Mouse (Mus musculus): ENCODE measurements at regions not wholly inside any gene's neighbourhood (a gene's known extent, or its start where the extent isn't known, plus 50 kb on each side); places are given as distances from the start of the nearest gene placed in this dataset.
"Not testable (repeated sequence)": the region's sequence is repeated elsewhere in the genome, so short reads cannot be mapped to it uniquely, and the experiment has no call there.

DNA sequence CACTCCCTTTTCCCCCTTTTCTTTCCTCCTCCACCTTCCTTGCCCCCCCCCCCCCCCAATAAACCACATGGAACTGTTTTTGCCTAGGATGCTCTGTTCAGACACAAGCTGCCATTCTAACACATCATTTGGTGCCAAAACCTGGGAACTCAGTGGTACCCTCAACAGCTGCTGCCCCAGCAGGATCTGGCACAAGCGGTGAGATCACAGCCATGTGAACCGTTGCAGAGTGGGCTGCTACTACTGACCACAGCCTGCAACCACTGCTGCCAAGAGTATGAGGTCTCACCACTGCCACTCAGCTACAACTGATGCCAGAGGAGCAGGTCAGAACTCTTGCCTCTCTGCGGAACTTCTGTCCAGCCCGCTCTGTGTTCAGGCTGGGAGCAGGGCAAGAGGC, 206.2 kb downstream of the Pcsk1 start:
- H3K36me3 ChIP-seq (ENCODE audit: control insufficient read depth, insufficient read depth, low read length) = no peaks in the 10 kb centered on the region
- no peaks in the 10 kb centered on the region for H3K4me1 ChIP-seq (ENCODE audit: control insufficient read depth, insufficient read depth, low read length)
- no peak overlapping the region for H3K9ac ChIP-seq (ENCODE audit: low read length)
- no peak for DNase-seq (ENCODE audit: low spot score)
- H3K27ac ChIP-seq (ENCODE audit: low read depth, low read length) = no peak overlapping the region
- no peaks in the 10 kb centered on the region for H3K9me3 ChIP-seq (replicated peaks; ENCODE audit: control insufficient read depth, low read length)
- no peaks in the 10 kb centered on the region for H3K27me3 ChIP-seq (replicated peaks; ENCODE audit: control insufficient read depth, insufficient read depth, low read length)
- WGBS = 88% methylated on average over 4 of the region's 4 CpGs
- H3K4me3 ChIP-seq (ENCODE audit: low read depth, low read length) = no peak overlapping the region
- ATAC-seq = no peak
- no peak overlapping the region for H3K4me2 ChIP-seq (ENCODE audit: low read length)

DNA sequence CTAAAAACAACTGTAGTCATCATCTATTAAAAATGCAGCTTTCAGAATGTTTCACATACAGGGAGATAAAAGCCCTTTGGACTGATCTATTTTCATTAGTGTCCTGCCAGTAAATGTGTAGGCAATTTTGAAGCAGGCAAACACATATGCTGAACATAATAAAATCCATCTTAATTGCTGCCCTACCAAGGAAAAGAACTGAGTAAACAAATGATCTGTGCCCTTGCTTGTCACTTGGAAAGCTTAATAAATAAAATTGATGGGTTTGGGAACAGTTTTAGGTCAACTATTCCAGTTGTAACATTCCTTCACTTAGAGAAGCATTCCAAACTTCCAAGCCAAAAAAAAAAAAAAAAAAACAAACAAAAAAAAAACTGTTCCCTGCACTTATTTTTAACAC, 230.2 kb downstream of the Pcsk1 start:
- Histone ChIP-seq H3K36me3 (ENCODE audit: control insufficient read depth, insufficient read depth, low read length) (no peaks in the 10 kb centered on the region), H3K27me3 (replicated peaks; ENCODE audit: control insufficient read depth, insufficient read depth, low read length) (no peaks in the 10 kb centered on the region), H3K4me1 (ENCODE audit: control insufficient read depth, insufficient read depth, low read length) (no peaks in the 10 kb centered on the region), H3K9me3 (replicated peaks; ENCODE audit: control insufficient read depth, low read length) (no peaks in the 10 kb centered on the region), H3K4me2 (ENCODE audit: low read length) (no peak overlapping the region), H3K4me3 (ENCODE audit: low read depth, low read length) (no peak overlapping the region), H3K9ac (ENCODE audit: low read length) (no peak overlapping the region), H3K27ac (ENCODE audit: low read depth, low read length) (no peak overlapping the region)
- ATAC-seq (no peak), DNase-seq (ENCODE audit: low spot score) (no peak)

DNA sequence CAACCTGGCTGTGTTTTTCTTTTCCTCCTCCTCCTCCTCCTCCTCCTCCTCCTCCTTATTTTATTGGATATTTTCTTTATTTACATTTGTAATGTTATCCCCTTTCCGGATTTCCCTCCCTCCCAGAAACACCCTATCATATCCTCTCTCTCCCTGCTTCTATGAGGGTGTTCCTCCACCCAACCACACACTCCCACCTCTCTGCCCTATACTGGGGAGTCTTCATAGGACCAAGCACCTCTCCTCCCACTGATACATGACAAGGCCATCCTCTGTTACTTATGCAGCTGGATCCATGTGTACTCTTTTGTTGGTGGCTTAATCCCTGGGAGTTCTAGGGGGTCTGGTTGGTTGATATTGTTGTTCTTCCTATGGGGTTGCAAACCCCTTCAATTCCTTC, 230.6 kb downstream of the Pcsk1 start:
- DNase-seq (ENCODE audit: low spot score) (no peak), ATAC-seq (no peak)
- Histone ChIP-seq H3K36me3 (ENCODE audit: control insufficient read depth, insufficient read depth, low read length) (no peaks in the 10 kb centered on the region), H3K27me3 (replicated peaks; ENCODE audit: control insufficient read depth, insufficient read depth, low read length) (no peaks in the 10 kb centered on the region), H3K27ac (ENCODE audit: low read depth, low read length) (no peak overlapping the region), H3K4me3 (ENCODE audit: low read depth, low read length) (no peak overlapping the region), H3K4me1 (ENCODE audit: control insufficient read depth, insufficient read depth, low read length) (no peaks in the 10 kb centered on the region), H3K9me3 (replicated peaks; ENCODE audit: control insufficient read depth, low read length) (no peaks in the 10 kb centered on the region), H3K4me2 (ENCODE audit: low read length) (no peak overlapping the region), H3K9ac (ENCODE audit: low read length) (no peak overlapping the region)
- WGBS = 76% methylated on average over 1 of the region's 1 CpGs

- no peak overlapping the region for H3K27ac ChIP-seq (ENCODE audit: low read depth, low read length)
- DNase-seq (ENCODE audit: low spot score) (no peak), ATAC-seq (no peak)
- H3K27me3 ChIP-seq (replicated peaks; ENCODE audit: control insufficient read depth, insufficient read depth, low read length) = no peaks in the 10 kb centered on the region
- no peaks in the 10 kb centered on the region for H3K36me3 ChIP-seq (ENCODE audit: control insufficient read depth, insufficient read depth, low read length)
- no peaks in the 10 kb centered on the region for H3K9me3 ChIP-seq (replicated peaks; ENCODE audit: control insufficient read depth, low read length)
- H3K4me2 ChIP-seq (ENCODE audit: low read length) = no peak overlapping the region
- no peak overlapping the region for H3K9ac ChIP-seq (ENCODE audit: low read length)
- WGBS = 90% methylated on average over 5 of the region's 5 CpGs
- H3K4me1 ChIP-seq (ENCODE audit: control insufficient read depth, insufficient read depth, low read length) = no peaks in the 10 kb centered on the region
- H3K4me3 ChIP-seq (ENCODE audit: low read depth, low read length) = no peak overlapping the region
Measured at GRCm38 (mm10) chr13:75337054-75337453, 247.4 kb downstream of the Pcsk1 start.

DNA sequence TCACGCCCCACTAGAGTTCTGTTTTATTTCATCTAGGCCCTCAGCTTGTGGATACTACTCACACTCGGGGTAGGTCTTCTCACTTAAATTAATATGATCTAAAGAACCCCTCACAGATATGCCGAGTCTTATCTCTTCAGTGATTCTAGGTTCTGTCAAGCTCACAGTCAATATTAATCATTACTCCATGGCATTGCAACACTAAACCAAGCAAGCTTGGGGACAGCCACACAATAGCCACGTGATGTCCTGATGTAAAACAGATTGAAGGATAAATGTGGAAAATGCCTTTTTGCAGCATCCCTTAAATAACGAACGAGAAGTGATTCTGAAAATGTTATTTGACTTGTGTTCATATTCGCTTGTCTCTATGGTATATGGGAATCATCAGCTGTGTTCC, 253.8 kb downstream of the Pcsk1 start:
- no peaks in the 10 kb centered on the region for H3K36me3 ChIP-seq (ENCODE audit: control insufficient read depth, insufficient read depth, low read length)
- no peak overlapping the region for H3K4me2 ChIP-seq (ENCODE audit: low read length)
- H3K27me3 ChIP-seq (replicated peaks; ENCODE audit: control insufficient read depth, insufficient read depth, low read length) = no peaks in the 10 kb centered on the region
- ATAC-seq (no peak), DNase-seq (ENCODE audit: low spot score) (no peak)
- no peaks in the 10 kb centered on the region for H3K9me3 ChIP-seq (replicated peaks; ENCODE audit: control insufficient read depth, low read length)
- H3K27ac ChIP-seq (ENCODE audit: low read depth, low read length) = no peak overlapping the region
- WGBS = 90% methylated on average over 7 of the region's 7 CpGs
- H3K4me1 ChIP-seq (ENCODE audit: control insufficient read depth, insufficient read depth, low read length) = no peaks in the 10 kb centered on the region
- H3K9ac ChIP-seq (ENCODE audit: low read length) = no peak overlapping the region
- H3K4me3 ChIP-seq (ENCODE audit: low read depth, low read length) = no peak overlapping the region

DNA sequence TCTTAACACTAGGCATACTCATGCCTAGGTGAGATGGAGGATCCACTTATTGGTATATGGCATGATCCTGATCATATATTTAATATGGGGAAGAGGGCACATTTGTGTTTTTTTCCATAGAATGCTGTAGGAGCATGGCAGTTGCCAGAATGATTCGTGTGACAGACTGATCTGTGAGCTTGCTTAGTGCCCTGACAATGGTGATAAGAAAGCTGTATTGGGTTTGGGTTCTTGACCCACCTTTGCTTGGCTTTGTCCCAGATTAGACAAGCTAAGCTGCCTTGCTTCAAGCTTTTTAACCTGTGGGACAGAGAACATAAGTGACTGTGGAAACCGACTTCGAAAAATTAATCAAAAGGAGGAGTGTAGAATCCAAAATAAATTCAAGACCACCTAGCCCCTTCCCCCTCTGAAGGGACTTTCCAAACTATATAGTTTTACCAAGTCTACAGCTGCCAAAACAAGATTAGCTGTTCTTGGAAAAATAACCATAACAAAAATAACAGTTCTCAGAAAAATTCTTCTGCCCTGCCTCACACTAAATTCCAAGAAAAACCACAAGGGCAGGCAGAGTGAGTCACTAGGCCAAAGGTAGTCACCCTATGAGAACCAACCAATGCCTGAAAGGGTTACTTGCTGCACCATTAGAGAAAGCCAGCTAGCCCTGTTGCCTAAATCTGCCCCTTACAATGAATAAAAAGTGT, 277.2 kb downstream of the Pcsk1 start:
- Histone ChIP-seq H3K4me2 (ENCODE audit: low read length) (no peak overlapping the region), H3K27ac (ENCODE audit: low read depth, low read length) (no peak overlapping the region), H3K9ac (ENCODE audit: low read length) (no peak overlapping the region), H3K4me1 (ENCODE audit: control insufficient read depth, insufficient read depth, low read length) (no peaks in the 10 kb centered on the region), H3K27me3 (replicated peaks; ENCODE audit: control insufficient read depth, insufficient read depth, low read length) (no peaks in the 10 kb centered on the region), H3K9me3 (replicated peaks; ENCODE audit: control insufficient read depth, low read length) (no peaks in the 10 kb centered on the region), H3K36me3 (ENCODE audit: control insufficient read depth, insufficient read depth, low read length) (no peaks in the 10 kb centered on the region), H3K4me3 (ENCODE audit: low read depth, low read length) (no peak overlapping the region)
- 86% methylated on average over 3 of the region's 3 CpGs for WGBS
- ATAC-seq (no peak), DNase-seq (ENCODE audit: low spot score) (no peak)

- H3K9ac ChIP-seq (ENCODE audit: low read length) = no peak overlapping the region
- WGBS = 60% methylated on average over 7 of the region's 7 CpGs
- no peaks in the 10 kb centered on the region for H3K27me3 ChIP-seq (replicated peaks; ENCODE audit: control insufficient read depth, insufficient read depth, low read length)
- ATAC-seq (no peak), DNase-seq (ENCODE audit: low spot score) (no peak)
- H3K27ac ChIP-seq (ENCODE audit: low read depth, low read length) = no peak overlapping the region
- no peaks in the 10 kb centered on the region for H3K36me3 ChIP-seq (ENCODE audit: control insufficient read depth, insufficient read depth, low read length)
- no peaks in the 10 kb centered on the region for H3K4me1 ChIP-seq (ENCODE audit: control insufficient read depth, insufficient read depth, low read length)
- H3K9me3 ChIP-seq (replicated peaks; ENCODE audit: control insufficient read depth, low read length) = no peaks in the 10 kb centered on the region
- no peak overlapping the region for H3K4me2 ChIP-seq (ENCODE audit: low read length)
- H3K4me3 ChIP-seq (ENCODE audit: low read depth, low read length) = no peak overlapping the region
Measured at GRCm38 (mm10) chr13:75368249-75368800, 278.7 kb downstream of the Pcsk1 start.

GRCm38 (mm10) chr13:75377100-75377499, 287.5 kb downstream of the Pcsk1 start:
- WGBS = 91% methylated on average over 3 of the region's 3 CpGs
- not testable (repeated sequence) for H3K27ac ChIP-seq (ENCODE audit: low read depth, low read length); H3K9me3 ChIP-seq (replicated peaks; ENCODE audit: control insufficient read depth, low read length); DNase-seq (ENCODE audit: low spot score); H3K4me1 ChIP-seq (ENCODE audit: control insufficient read depth, insufficient read depth, low read length); H3K4me2 ChIP-seq (ENCODE audit: low read length); H3K27me3 ChIP-seq (replicated peaks; ENCODE audit: control insufficient read depth, insufficient read depth, low read length); H3K36me3 ChIP-seq (ENCODE audit: control insufficient read depth, insufficient read depth, low read length); H3K9ac ChIP-seq (ENCODE audit: low read length); H3K4me3 ChIP-seq (ENCODE audit: low read depth, low read length); ATAC-seq

DNA sequence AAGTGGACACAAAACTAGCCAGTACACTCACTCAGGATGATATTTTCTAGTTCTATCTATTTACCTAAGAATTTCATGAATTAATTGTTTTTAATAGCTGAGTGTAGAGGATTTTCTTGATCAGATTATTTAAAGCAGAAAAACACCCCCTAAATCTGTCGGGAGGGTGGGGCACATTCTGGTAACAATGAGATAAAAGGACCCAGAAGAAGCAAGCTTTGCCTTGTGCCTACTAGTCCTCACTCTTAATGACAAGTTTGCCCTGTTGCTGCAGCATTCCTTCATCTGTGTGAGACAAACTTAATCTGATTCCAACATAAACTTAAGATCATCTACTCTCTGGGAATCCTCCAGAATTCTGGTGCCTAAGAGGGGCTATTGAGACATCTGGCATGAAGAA, 288.1 kb downstream of the Pcsk1 start:
- DNase-seq (ENCODE audit: low spot score) = no peak
- H3K4me2 ChIP-seq (ENCODE audit: low read length) = no peak overlapping the region
- no peaks in the 10 kb centered on the region for H3K9me3 ChIP-seq (replicated peaks; ENCODE audit: control insufficient read depth, low read length)
- H3K27ac ChIP-seq (ENCODE audit: low read depth, low read length) = no peak overlapping the region
- no peaks in the 10 kb centered on the region for H3K4me1 ChIP-seq (ENCODE audit: control insufficient read depth, insufficient read depth, low read length)
- no peak overlapping the region for H3K4me3 ChIP-seq (ENCODE audit: low read depth, low read length)
- no peaks in the 10 kb centered on the region for H3K27me3 ChIP-seq (replicated peaks; ENCODE audit: control insufficient read depth, insufficient read depth, low read length)
- no peak overlapping the region for H3K9ac ChIP-seq (ENCODE audit: low read length)
- ATAC-seq = no peak
- no peaks in the 10 kb centered on the region for H3K36me3 ChIP-seq (ENCODE audit: control insufficient read depth, insufficient read depth, low read length)
- 79% methylated on average over 1 of the region's 1 CpGs for WGBS
